In genomic region chr10:7280429-7280828, GRCm38 (mm10) we compare ENCODE assay signal across 15 mouse cellular contexts.
"Had no signal": no experiment of that assay in that cellular context is flagged by ENCODE, and none has a peak within 500 bp of the region (broad histone marks: within the 10 kb centered on the region; RNA-seq: fewer than 3 reads in every experiment).

No protein-coding gene starts in this region.

- H3K9me3 ChIP-seq: neural tube, embryonic 15.5 days; stomach, embryonic 15.5 days had no signal

- DNase-seq: retina, postnatal 1 day; right cerebral cortex, adult 18-20 months; right cerebral cortex, postnatal 14 days; right cerebral cortex, postnatal 25 days; right cerebral cortex, postnatal 4 days; spleen, adult 18-20 months; thymus, adult 18-20 months; thymus, adult 2 months; thymus, postnatal 14 days; thymus, postnatal 25 days; thymus, postnatal 36 days; thymus, postnatal 4 days had no signal

- H3K9ac ChIP-seq: neural tube, embryonic 15.5 days; stomach, embryonic 15.5 days had no signal

- H3K36me3 ChIP-seq: neural tube, embryonic 15.5 days; stomach, embryonic 15.5 days had no signal

- H3K4me3 ChIP-seq: neural tube, embryonic 15.5 days; stomach, embryonic 15.5 days had no signal

- H3K4me2 ChIP-seq: neural tube, embryonic 15.5 days; stomach, embryonic 15.5 days had no signal

- H3K27ac ChIP-seq: neural tube, embryonic 15.5 days; stomach, embryonic 15.5 days; stomach, postnatal 0 days had no signal

- H3K27me3 ChIP-seq: neural tube, embryonic 15.5 days; stomach, embryonic 15.5 days had no signal

- H3K4me1 ChIP-seq: stomach, embryonic 15.5 days had no signal
